Mouse (Mus musculus) intestine, embryonic 16.5 days (tissue): ENCODE measurements around the gene Sox30. TPM values are rescaled to one million over a fixed set of nuclear protein-coding genes. Genes with fewer than 3 reads are reported as not detected.

Source experiments
- ATAC-seq: fragments of 200-750 bp; cut with Nextera tagmentation; 2 replicates; pipeline ENCODE4 v1.8.0; 2017; ENCODE audit warnings: moderate TSS enrichment, moderate library complexity
- H3K27ac ChIP-seq: fragments of 300-500 bp; sonication (generic); 2 replicates; pipeline ENCODE4 v1.5.1; 2014; ENCODE audit warnings: mild to moderate bottlenecking, low read length
- H3K27me3 ChIP-seq: fragments of 300-500 bp; sonication (generic); replicated peaks from 2 replicates; pipeline ENCODE4 v1.6.1; 2014; ENCODE audit warnings: low read length, control low read depth, mixed read lengths; ENCODE audit not compliant: control insufficient read depth, insufficient read depth
- H3K36me3 ChIP-seq: fragments of 300-500 bp; sonication (generic); 2 replicates; pipeline ENCODE4 v1.6.1; 2014; ENCODE audit warnings: low read length, control low read depth; ENCODE audit not compliant: control insufficient read depth, insufficient read depth
- H3K4me1 ChIP-seq: fragments of 300-500 bp; sonication (generic); 2 replicates; pipeline ENCODE4 v1.6.1; 2014; ENCODE audit warnings: low read length, control low read depth, mixed read lengths; ENCODE audit not compliant: control insufficient read depth, insufficient read depth
- H3K4me2 ChIP-seq: fragments of 300-500 bp; sonication (generic); 2 replicates; pipeline ENCODE4 v1.6.1; 2014; ENCODE audit warnings: low read depth, low read length, control low read depth
- H3K4me3 ChIP-seq: fragments of 300-500 bp; sonication (generic); 2 replicates; pipeline ENCODE4 v1.5.1; 2014; ENCODE audit warnings: mild to moderate bottlenecking, low read length
- H3K9ac ChIP-seq: fragments of 300-500 bp; sonication (generic); 2 replicates; pipeline ENCODE4 v1.6.1; 2014; ENCODE audit warnings: low read depth, low read length
- H3K9me3 ChIP-seq: fragments of 300-500 bp; sonication (generic); 2 replicates; pipeline ENCODE4 v1.6.1; 2016; ENCODE audit warnings: low read length, control low read depth; ENCODE audit not compliant: control insufficient read depth
- WGBS: fragments of 180-500 bp; shearing (Covaris S2); extraction: QIAGEN DNeasy Blood & Tissue Kit; methylation state at CpG from one replicate; pipeline ENCODE4 v1.1.7; 2014; 5-methylcytosine and 5-hydroxymethylcytosine counted together
- polyA plus RNA-seq: library from polyadenylated mRNA; unstranded; fragments of >200 nt; fragmentation: Nextera tagmentation; extraction: Ambion mirVana; gene quantifications from 2 replicates; pipeline ENCODE4 v1.2.1, GENCODE M21; 2015

The Sox30 gene
- polyA plus RNA-seq, 1 experiment from 2014 or later, result 0.09 TPM

DNA sequence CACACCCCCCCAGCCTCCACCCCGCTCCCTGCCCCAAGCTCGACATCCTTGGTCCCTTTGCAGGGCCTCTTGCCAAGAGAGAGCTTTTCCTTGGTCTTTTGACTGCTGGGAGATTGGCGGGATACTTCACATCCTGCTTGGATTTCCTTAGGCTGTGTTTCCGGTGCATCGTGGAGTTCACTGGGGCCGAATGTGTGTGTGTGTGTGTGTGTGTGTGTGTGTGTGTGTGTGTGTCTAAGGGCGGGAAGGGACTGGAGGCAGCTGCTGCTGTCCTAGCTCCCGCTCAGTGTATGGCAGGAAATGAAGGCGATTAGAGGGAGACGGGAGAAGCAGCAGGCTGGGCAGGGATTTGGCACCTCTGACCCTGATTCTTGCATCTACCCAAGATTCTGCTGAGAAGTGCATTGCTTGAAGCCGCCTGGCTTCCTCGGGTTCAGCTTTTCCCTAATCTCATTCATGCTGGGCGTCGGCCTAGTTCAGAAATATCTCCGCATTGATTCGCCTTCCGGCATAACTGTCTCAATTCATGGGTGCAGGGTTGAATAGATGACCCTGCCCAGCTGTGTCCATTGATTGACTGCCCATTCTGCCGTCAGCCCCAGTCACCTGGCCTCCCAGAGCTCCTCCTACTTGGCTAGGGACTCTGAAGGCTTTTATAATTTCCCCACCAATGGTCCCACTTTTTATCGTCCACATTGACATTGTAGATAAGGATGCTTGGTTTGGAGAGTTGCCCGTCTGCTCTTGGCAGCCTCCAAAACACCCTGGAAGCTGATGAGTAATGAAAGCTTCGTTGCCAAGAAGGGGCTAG is 85.3 kb downstream of the Sox30 start:
- H3K9me3 ChIP-seq, result no peaks in the 10 kb centered on the region
- H3K4me1 ChIP-seq, result peaks cover 30% of the 10 kb centered on the region
- no peak overlapping the region for H3K4me3 ChIP-seq
- peak; percentile 69 for ATAC-seq
- peak overlapping the region; percentile 80 for H3K27ac ChIP-seq
- no peaks in the 10 kb centered on the region for H3K27me3 ChIP-seq
- 42% methylated on average over 21 of the region's 21 CpGs for WGBS
- no peak overlapping the region for H3K9ac ChIP-seq
- H3K4me2 ChIP-seq, result no peak overlapping the region
- H3K36me3 ChIP-seq, result no peaks in the 10 kb centered on the region

Other genes starting within 250 kb of the Sox30 start
- 101 and 114 TPM in 2 replicates for gene Clint1, start 128.3 kb upstream of the Sox30 start, polyA plus RNA-seq
- 4.4 and 4.5 TPM in 2 replicates for gene Lsm11, start 35.4 kb upstream of the Sox30 start, polyA plus RNA-seq
- gene Thg1l, start 24.8 kb upstream of the Sox30 start, polyA plus RNA-seq, result 12.2 and 13.5 TPM in 2 replicates
- gene Gm12166, start 72.0 kb downstream of the Sox30 start, polyA plus RNA-seq, result 5.5 and 5.8 TPM in 2 replicates
- 12.0 and 12.7 TPM in 2 replicates for gene Adam19, start 75.7 kb downstream of the Sox30 start, polyA plus RNA-seq
- gene Nipal4, start 186.2 kb downstream of the Sox30 start, polyA plus RNA-seq, result 3.7 TPM in 2 replicates